Mouse (Mus musculus) CH12.LX (cell line): ENCODE data around the gene Sesn1. TPM values are rescaled to one million over a fixed set of nuclear protein-coding genes. Genes with fewer than 3 reads are reported as not detected.

Source experiments
- DNase-seq: peaks from one replicate; pipeline ENCODE4 v3.0.0-alpha.2; 2013; ENCODE audit errors: extremely low read depth
- H3K27ac ChIP-seq: 2 replicates; pipeline ENCODE4 v1.5.1; 2012; ENCODE audit warnings: low read depth, mild to moderate bottlenecking, control low read depth, moderate library complexity; ENCODE audit not compliant: insufficient read depth
- H3K27me3 ChIP-seq: replicated peaks from 2 replicates; pipeline ENCODE3; 2012; ENCODE audit warnings: inconsistent platforms
- H3K36me3 ChIP-seq, 2 experiments: replicated peaks in 1 of 2; 2 replicates each; pipeline versions ENCODE3 to v1.6.1; 2012; ENCODE audit warnings: inconsistent platforms in 1 of 2, low read length in 1 of 2, mild to moderate bottlenecking in 1 of 2, mixed read lengths in 1 of 2, moderate library complexity in 1 of 2; ENCODE audit not compliant: control insufficient read depth in 1 of 2, insufficient read depth in 1 of 2
- H3K4me1 ChIP-seq, 2 experiments: 2 replicates each; pipeline ENCODE4 v1.6.1; 2012; ENCODE audit warnings: inconsistent platforms in 1 of 2, moderate library complexity in 1 of 2; ENCODE audit not compliant: insufficient read depth in 2 of 2, control insufficient read depth in 1 of 2
- H3K4me2 ChIP-seq: 2 replicates; pipeline ENCODE4 v1.6.1; 2012; ENCODE audit warnings: low read depth, mild to moderate bottlenecking, control low read depth; ENCODE audit not compliant: poor library complexity, insufficient read depth, severe bottlenecking
- H3K4me3 ChIP-seq, 3 experiments: fragments of 150-350 bp in 1 of 3; sonication (generic) in 1 of 3; replicated peaks in 1 of 3; 2 replicates each; pipeline versions ENCODE3 to v1.5.1; 2011 to 2012; ENCODE audit warnings: low read depth in 2 of 3, low read length in 2 of 3, mild to moderate bottlenecking in 2 of 3, moderate library complexity in 2 of 3, control low read depth in 1 of 3, improper control_type of control experiment in 1 of 3, inconsistent platforms in 1 of 3, mixed read lengths in 1 of 3; ENCODE audit not compliant: poor library complexity in 1 of 3
- H3K79me2 ChIP-seq: replicated peaks from 2 replicates; pipeline ENCODE4 v1.6.1; 2012; ENCODE audit warnings: mild to moderate bottlenecking, moderate library complexity; ENCODE audit not compliant: control insufficient read depth, poor library complexity, insufficient read depth, severe bottlenecking; ENCODE audit errors: extremely low read depth
- H3K9ac ChIP-seq: 2 replicates; pipeline ENCODE4 v1.6.1; 2012; ENCODE audit warnings: low read depth, mild to moderate bottlenecking, control low read depth, moderate library complexity; ENCODE audit not compliant: insufficient read depth
- H3K9me3 ChIP-seq: replicated peaks from 2 replicates; pipeline ENCODE3; 2012; ENCODE audit warnings: low read length, inconsistent platforms, mixed read lengths
- BHLHE40 ChIP-seq: IDR thresholded peaks from 2 replicates; pipeline ENCODE4 v1.6.1; 2011; ENCODE audit warnings: mild to moderate bottlenecking, low read depth, low read length, improper control_type of control experiment
- CHD2 ChIP-seq: IDR thresholded peaks from 2 replicates; pipeline ENCODE4 v1.6.1; 2011; ENCODE audit warnings: low read length, improper control_type of control experiment
- ELF1 ChIP-seq: IDR thresholded peaks from 2 replicates; pipeline ENCODE4 v1.6.1; 2014; ENCODE audit warnings: low read depth, mild to moderate bottlenecking, inconsistent platforms, low read length, improper control_type of control experiment
- EP300 ChIP-seq: IDR thresholded peaks from 2 replicates; pipeline ENCODE4 v1.6.1; 2011; ENCODE audit warnings: low read length, improper control_type of control experiment
- ETS1 ChIP-seq: conservative IDR thresholded peaks from 2 replicates; pipeline ENCODE4 v1.6.1; 2012; ENCODE audit warnings: low read depth, mild to moderate bottlenecking, inconsistent platforms, low read length, improper control_type of control experiment, moderate library complexity
- GABPA ChIP-seq: IDR thresholded peaks from 2 replicates; pipeline ENCODE4 v1.6.1; 2012; ENCODE audit warnings: low read depth, low read length, improper control_type of control experiment, inconsistent platforms; ENCODE audit not compliant: insufficient replicate concordance
- IRF4 ChIP-seq: IDR thresholded peaks from 2 replicates; pipeline ENCODE4 v1.6.1; 2014; ENCODE audit warnings: low read depth, mild to moderate bottlenecking, inconsistent platforms, low read length, improper control_type of control experiment
- MAZ ChIP-seq: IDR thresholded peaks from 2 replicates; pipeline ENCODE4 v1.6.1; 2012; ENCODE audit warnings: low read depth, mild to moderate bottlenecking, inconsistent platforms, low read length, improper control_type of control experiment, moderate library complexity
- MEF2A ChIP-seq: IDR thresholded peaks from 2 replicates; pipeline ENCODE4 v1.6.1; 2014; ENCODE audit warnings: low read depth, mild to moderate bottlenecking, inconsistent platforms, low read length, improper control_type of control experiment, borderline replicate concordance
- MXI1 ChIP-seq: IDR thresholded peaks from 2 replicates; pipeline ENCODE4 v1.6.1; 2011; ENCODE audit warnings: mild to moderate bottlenecking, low read depth, low read length, improper control_type of control experiment
- POLR2AphosphoS2 ChIP-seq: IDR thresholded peaks from 2 replicates; pipeline ENCODE4 v1.6.1; 2011; ENCODE audit warnings: low read depth, low read length, improper control_type of control experiment
- RCOR1 ChIP-seq: conservative IDR thresholded peaks from 2 replicates; pipeline ENCODE4 v1.6.1; 2012; ENCODE audit warnings: low read depth, mild to moderate bottlenecking, inconsistent platforms, low read length, improper control_type of control experiment
- SMC3 ChIP-seq: IDR thresholded peaks from 2 replicates; pipeline ENCODE4 v1.6.1; 2011; ENCODE audit warnings: low read depth, low read length, improper control_type of control experiment
- TCF12 ChIP-seq: IDR thresholded peaks from 2 replicates; pipeline ENCODE4 v1.6.1; 2014; ENCODE audit warnings: low read depth, mild to moderate bottlenecking, inconsistent platforms, low read length, improper control_type of control experiment
- UBTF ChIP-seq: IDR thresholded peaks from 2 replicates; pipeline ENCODE4 v1.6.1; 2012; ENCODE audit warnings: low read depth, mild to moderate bottlenecking, inconsistent platforms, low read length, improper control_type of control experiment, moderate library complexity
- USF2 ChIP-seq: conservative IDR thresholded peaks from 2 replicates; pipeline ENCODE4 v1.6.1; 2011; ENCODE audit warnings: low read depth, low read length, improper control_type of control experiment
- ZC3H11A ChIP-seq: IDR thresholded peaks from 2 replicates; pipeline ENCODE4 v1.6.1; 2012; ENCODE audit warnings: low read depth, mild to moderate bottlenecking, inconsistent platforms, low read length, improper control_type of control experiment
- dilution Hi-C: fragments of 300-500 bp; cut with MboI; formaldehyde crosslinking; loops from 2 replicates; pipeline ENCODE4 v1.14.3; 2020; ENCODE audit warnings: low sequenced_read_pairs; ENCODE audit not compliant: extremely low pct_unique_long_range_greater_than_20kb, extremely low pct_ligation_motif_present
- in situ Hi-C: fragments of 300-500 bp; cut with MboI; formaldehyde crosslinking; loops from 3 replicates; pipeline ENCODE4 v1.14.3; 2019; ENCODE audit warnings: low sequenced_read_pairs, low pct_ligation_motif_present, low pct_unique_long_range_greater_than_20kb, mixed read lengths
- polyA plus RNA-seq: library from polyadenylated mRNA; unstranded; fragments of >175 nt; gene quantifications from 2 replicates; pipeline ENCODE4 v1.2.1, GENCODE M21; 2012; ENCODE audit warnings: low read depth; ENCODE audit not compliant: insufficient read length
- total RNA-seq, 2 experiments: library from RNA; depleted of rRNA; stranded (reverse); fragments of 300-350 nt in 1 of 2; fragments of >200 nt in 1 of 2; gene quantifications; 2 replicates each; pipeline ENCODE4 v1.2.3; 2012 to 2014

Gene Sesn1
- total and polyA plus RNA-seq, 3 experiments, result 10.4 to 27.8 (median 22.0) TPM

DNA sequence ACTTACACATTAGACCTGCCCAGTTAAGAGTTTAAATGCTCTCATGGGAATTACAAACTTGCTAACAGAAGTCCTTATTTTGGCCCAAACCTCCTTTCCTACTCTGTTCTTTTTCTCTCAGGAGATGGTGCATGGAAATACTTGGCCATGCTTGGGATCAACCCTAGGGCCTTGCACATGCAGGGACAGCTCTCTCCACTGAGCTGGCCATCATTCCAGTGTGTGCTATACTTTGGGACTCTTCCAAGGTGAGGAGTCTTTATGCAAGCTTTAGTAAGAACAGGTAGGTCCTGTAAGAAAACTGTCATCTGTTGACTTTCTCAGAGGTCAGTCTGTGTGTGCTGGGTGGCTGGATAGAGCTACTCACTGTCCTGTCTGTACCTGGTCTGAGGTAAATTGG is 80.8 kb downstream of the Sesn1 start:
- no peak overlapping the region for H3K9ac ChIP-seq
- H3K79me2 ChIP-seq, result peaks cover 4% of the 10 kb centered on the region; the same call in 1 of the 2 replicates
- dilution Hi-C loops, result no loop called here
- H3K9me3 ChIP-seq, result no peaks in the 10 kb centered on the region
- DNase-seq, result no peak
- no peaks in the 10 kb centered on the region for H3K27me3 ChIP-seq
- TF ChIP-seq ZC3H11A (no peak), TCF12 (no peak), ELF1 (no peak), CHD2 (no peak), BHLHE40 (no peak), GABPA (no peak), RCOR1 (no peak), USF2 (no peak), POLR2AphosphoS2 (no peak), EP300 (no peak), MAZ (no peak)
- no peak overlapping the region for H3K27ac ChIP-seq
- H3K36me3 ChIP-seq, result peaks cover 0 to 2% of the 10 kb centered on the region in 2 experiments
- peaks cover 10 to 64% of the 10 kb centered on the region in 2 experiments; a peak in 3 of 4 replicates for H3K4me1 ChIP-seq
- H3K4me3 ChIP-seq, result no peak overlapping the region
- in situ Hi-C loops, result no loop called here
- H3K4me2 ChIP-seq, result no peak overlapping the region

DNA sequence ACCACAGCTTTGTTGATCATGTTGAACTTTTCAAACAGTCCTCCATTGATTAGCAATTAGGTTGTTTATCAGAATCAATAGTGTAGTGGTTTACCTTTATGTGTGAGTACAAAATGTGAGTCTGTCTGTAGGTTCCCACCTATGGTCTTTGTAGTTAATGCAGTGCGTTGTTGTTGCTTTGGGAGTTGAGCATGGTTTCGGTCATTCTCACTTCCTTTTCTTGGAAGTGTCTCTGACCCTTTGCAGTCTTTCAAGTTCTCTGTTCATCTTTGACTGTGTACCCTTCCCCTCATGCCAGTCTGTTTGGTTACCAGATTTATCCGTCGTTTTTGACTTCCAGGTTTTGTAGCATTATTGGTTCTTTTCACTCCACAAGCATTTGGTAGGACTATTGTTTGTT is 81.6 kb downstream of the Sesn1 start:
- in situ Hi-C loops (no loop called here), dilution Hi-C loops (no loop called here)
- TF ChIP-seq ZC3H11A (no peak), MEF2A (peak; percentile 25; the same call in 1 of the 2 replicates), UBTF (no peak), IRF4 (peak; percentile 91), EP300 (peak; percentile 91), MXI1 (peak; percentile 89), CHD2 (peak; percentile 19; the same call in 1 of the 2 replicates), RCOR1 (0 out of 2 replicates have a peak, but pooled peaks have one; percentile 30), BHLHE40 (peak; percentile 43), ETS1 (peak; percentile 20; the same call in 1 of the 2 replicates), SMC3 (no peak)

More for the DNA sequence above, 81.6 kb downstream of the Sesn1 start:
- Histone ChIP-seq H3K4me1 (peaks cover 13 to 71% of the 10 kb centered on the region in 2 experiments; a peak in 3 of 4 replicates), H3K79me2 (peaks cover 4% of the 10 kb centered on the region; the same call in 1 of the 2 replicates), H3K4me3 (no peak overlapping the region), H3K4me2 (no peak overlapping the region), H3K9me3 (no peaks in the 10 kb centered on the region), H3K27ac (no peak overlapping the region), H3K36me3 (peaks cover 0 to 7% of the 10 kb centered on the region in 2 experiments), H3K9ac (no peak overlapping the region), H3K27me3 (no peaks in the 10 kb centered on the region)
- DNase-seq, result peak; percentile 28
